18 mouse cellular contexts compared by ENCODE assay signal in genomic region chr5:85485157-85485556, GRCm38 (mm10).
"Had no signal": no experiment of that assay in that cellular context is flagged by ENCODE, and none has a peak within 500 bp of the region (broad histone marks: within the 10 kb centered on the region; RNA-seq: fewer than 3 reads in every experiment).

No protein-coding gene starts in this region.

- H3K27ac ChIP-seq: midbrain, embryonic 10.5 days; midbrain, embryonic 13.5 days; midbrain, embryonic 15.5 days; neural tube, embryonic 13.5 days; neural tube, embryonic 15.5 days had no signal

- H3K4me1 ChIP-seq: midbrain, embryonic 10.5 days; midbrain, embryonic 13.5 days; midbrain, embryonic 15.5 days; neural tube, embryonic 13.5 days; neural tube, embryonic 15.5 days had no signal

- DNase-seq: lung, adult 18-20 months; lung, embryonic 14.5 days; lung, postnatal 10 days; lung, postnatal 4 days; retina, postnatal 1 day; right cerebral cortex, adult 18-20 months; right cerebral cortex, postnatal 25 days; right cerebral cortex, postnatal 4 days; spleen, adult 18-20 months; thymus, adult 18-20 months; thymus, postnatal 14 days; thymus, postnatal 36 days had no signal

- H3K36me3 ChIP-seq: midbrain, embryonic 10.5 days; midbrain, embryonic 13.5 days; midbrain, embryonic 15.5 days; neural tube, embryonic 13.5 days; neural tube, embryonic 15.5 days had no signal

- ATAC-seq: midbrain, embryonic 13.5 days; midbrain, embryonic 15.5 days had no signal

- H3K4me2 ChIP-seq: lung, embryonic 14.5 days; midbrain, embryonic 13.5 days; midbrain, embryonic 15.5 days; neural tube, embryonic 13.5 days; neural tube, embryonic 15.5 days had no signal

- H3K9ac ChIP-seq: lung, embryonic 14.5 days; midbrain, embryonic 13.5 days; midbrain, embryonic 15.5 days; neural tube, embryonic 13.5 days; neural tube, embryonic 15.5 days had no signal

- H3K4me3 ChIP-seq: midbrain, embryonic 10.5 days; midbrain, embryonic 13.5 days; midbrain, embryonic 15.5 days; myocyte; neural tube, embryonic 13.5 days; neural tube, embryonic 15.5 days had no signal

- H3K27me3 ChIP-seq: midbrain, embryonic 13.5 days; midbrain, embryonic 15.5 days; neural tube, embryonic 13.5 days; neural tube, embryonic 15.5 days had no signal

- H3K9me3 ChIP-seq: midbrain, embryonic 10.5 days; midbrain, embryonic 13.5 days; midbrain, embryonic 15.5 days; neural tube, embryonic 13.5 days; neural tube, embryonic 15.5 days had no signal
